Mouse (Mus musculus): ENCODE measurements around the gene Tab1.
A peak's percentile ranks its signal among the peaks of the same experiment; 100 is the strongest.
"Not testable (repeated sequence)": the region's sequence is repeated elsewhere in the genome, so short reads cannot be mapped to it uniquely, and the experiment has no call there.

The Tab1 gene

GRCm38 (mm10) chr15:80105490-80106410 lies 27.2 kb upstream of the Tab1 start:
- no peak for DNase-seq (ENCODE audit: low read depth)

GRCm38 (mm10) chr15:80107143-80107542 lies 25.8 kb upstream of the Tab1 start:
- DNase-seq (ENCODE audit: low read depth): no peak

- no peak for DNase-seq (ENCODE audit: low read depth)
Measured at GRCm38 (mm10) chr15:80107575-80107974, 25.4 kb upstream of the Tab1 start.

GRCm38 (mm10) chr15:80111436-80111835 lies 21.5 kb upstream of the Tab1 start:
- no peak for DNase-seq (ENCODE audit: low read depth)

- no peak for DNase-seq (ENCODE audit: low read depth)
Measured at GRCm38 (mm10) chr15:80112499-80112898, 20.4 kb upstream of the Tab1 start.

- DNase-seq (ENCODE audit: low read depth): no peak
Measured at GRCm38 (mm10) chr15:80114414-80114813, 18.5 kb upstream of the Tab1 start.

- no peak for DNase-seq (ENCODE audit: low read depth)
Measured at GRCm38 (mm10) chr15:80115256-80115655, 17.7 kb upstream of the Tab1 start.

GRCm38 (mm10) chr15:80115866-80116794 lies 16.8 kb upstream of the Tab1 start:
- DNase-seq (ENCODE audit: low read depth): no peak

GRCm38 (mm10) chr15:80117154-80117553 lies 15.8 kb upstream of the Tab1 start:
- no peak for DNase-seq (ENCODE audit: low read depth)

GRCm38 (mm10) chr15:80119076-80119475 lies 13.9 kb upstream of the Tab1 start:
- DNase-seq (ENCODE audit: low read depth): no peak

GRCm38 (mm10) chr15:80121721-80122325 lies 11.1 kb upstream of the Tab1 start:
- no peak for DNase-seq (ENCODE audit: low read depth)

- not testable (repeated sequence) for DNase-seq (ENCODE audit: low read depth)
Measured at GRCm38 (mm10) chr15:80122431-80122830, 10.5 kb upstream of the Tab1 start.

GRCm38 (mm10) chr15:80124651-80125050 lies 8.3 kb upstream of the Tab1 start:
- no peak for DNase-seq (ENCODE audit: low read depth)

- no peak for DNase-seq (ENCODE audit: low read depth)
Measured at GRCm38 (mm10) chr15:80127191-80127590, 5.7 kb upstream of the Tab1 start.

- no peak for DNase-seq (ENCODE audit: low read depth)
Measured at GRCm38 (mm10) chr15:80129982-80130381, 2.9 kb upstream of the Tab1 start.

- DNase-seq (ENCODE audit: low read depth): no peak
Measured at GRCm38 (mm10) chr15:80130689-80131088, 2.2 kb upstream of the Tab1 start.

GRCm38 (mm10) chr15:80131421-80131820 lies 1.5 kb upstream of the Tab1 start:
- DNase-seq (ENCODE audit: low read depth): no peak

- no peak for DNase-seq (ENCODE audit: low read depth)
Measured at GRCm38 (mm10) chr15:80132452-80132851, 475 bp upstream of the Tab1 start.

GRCm38 (mm10) chr15:80133682-80134449 lies 939 bp downstream of the Tab1 start:
- peak; percentile 16 for DNase-seq (ENCODE audit: low read depth)

- no peak for DNase-seq (ENCODE audit: low read depth)
Measured at GRCm38 (mm10) chr15:80134450-80134847, 1.5 kb downstream of the Tab1 start.

- DNase-seq (ENCODE audit: low read depth): no peak
Measured at GRCm38 (mm10) chr15:80135499-80135898, 2.6 kb downstream of the Tab1 start.

GRCm38 (mm10) chr15:80136645-80137044 lies 3.7 kb downstream of the Tab1 start:
- DNase-seq (ENCODE audit: low read depth): no peak

Measured in fibroblast of lung, adult 2 months (primary cell).